Mouse (Mus musculus): ENCODE results near the gene Elmo1. TPM values are rescaled to one million over a fixed set of nuclear protein-coding genes. Genes with fewer than 3 reads are reported as not detected.

The Elmo1 gene
- polyA plus RNA-seq, 1 experiment, result 16.1 TPM

- H3K4me3 ChIP-seq (ENCODE audit: low read depth, low read length), result no peak overlapping the region
- TF ChIP-seq POLR2A (IDR thresholded peaks at IDR 0.05; ENCODE audit: insufficient read depth, low read length) (no peak), EP300 (IDR thresholded peaks at IDR 0.05; ENCODE audit: insufficient read depth, low read depth, low read length) (no peak), CTCF (IDR thresholded peaks at IDR 0.05; ENCODE audit: low read depth, low read length) (no peak)
- no peaks in the 10 kb centered on the region for H3K4me1 ChIP-seq (ENCODE audit: control insufficient read depth, insufficient read depth, low read length)
- H3K27ac ChIP-seq (ENCODE audit: insufficient read depth, low read length), result no peak overlapping the region
- no peak overlapping the region for H3K9ac ChIP-seq (ENCODE audit: low read depth, poor library complexity, severe bottlenecking)
- no peaks in the 10 kb centered on the region for H3K36me3 ChIP-seq (ENCODE audit: control insufficient read depth, insufficient read depth, low read length, poor library complexity, severe bottlenecking)
- H3K9me3 ChIP-seq (replicated peaks; ENCODE audit: control insufficient read depth, insufficient read depth, low read length, poor library complexity, severe bottlenecking), result no peaks in the 10 kb centered on the region
- H3K27me3 ChIP-seq (ENCODE audit: control insufficient read depth, insufficient read depth, low read length, poor library complexity, severe bottlenecking), result no peaks in the 10 kb centered on the region
Observed at GRCm38 (mm10) chr13:20349754-20350153, 259.4 kb downstream of the Elmo1 start.

- Histone ChIP-seq H3K27me3 (ENCODE audit: control insufficient read depth, insufficient read depth, low read length, poor library complexity, severe bottlenecking) (no peaks in the 10 kb centered on the region), H3K9ac (ENCODE audit: low read depth, poor library complexity, severe bottlenecking) (no peak overlapping the region), H3K36me3 (ENCODE audit: control insufficient read depth, insufficient read depth, low read length, poor library complexity, severe bottlenecking) (no peaks in the 10 kb centered on the region), H3K27ac (ENCODE audit: insufficient read depth, low read length) (no peak overlapping the region), H3K4me3 (ENCODE audit: low read depth, low read length) (no peak overlapping the region), H3K9me3 (replicated peaks; ENCODE audit: control insufficient read depth, insufficient read depth, low read length, poor library complexity, severe bottlenecking) (no peaks in the 10 kb centered on the region), H3K4me1 (ENCODE audit: control insufficient read depth, insufficient read depth, low read length) (no peaks in the 10 kb centered on the region)
- TF ChIP-seq EP300 (IDR thresholded peaks at IDR 0.05; ENCODE audit: insufficient read depth, low read depth, low read length), result no peak
- TF ChIP-seq POLR2A (IDR thresholded peaks at IDR 0.05; ENCODE audit: insufficient read depth, low read length), result no peak
- TF ChIP-seq CTCF (IDR thresholded peaks at IDR 0.05; ENCODE audit: low read depth, low read length), result no peak
Observed at GRCm38 (mm10) chr13:20352631-20353030, 262.2 kb downstream of the Elmo1 start.

GRCm38 (mm10) chr13:20353862-20354603, 263.6 kb downstream of the Elmo1 start:
- Histone ChIP-seq H3K27ac (ENCODE audit: insufficient read depth, low read length) (no peak overlapping the region), H3K4me3 (ENCODE audit: low read depth, low read length) (no peak overlapping the region), H3K36me3 (ENCODE audit: control insufficient read depth, insufficient read depth, low read length, poor library complexity, severe bottlenecking) (no peaks in the 10 kb centered on the region), H3K9ac (ENCODE audit: low read depth, poor library complexity, severe bottlenecking) (no peak overlapping the region), H3K27me3 (ENCODE audit: control insufficient read depth, insufficient read depth, low read length, poor library complexity, severe bottlenecking) (no peaks in the 10 kb centered on the region), H3K4me1 (ENCODE audit: control insufficient read depth, insufficient read depth, low read length) (no peaks in the 10 kb centered on the region), H3K9me3 (replicated peaks; ENCODE audit: control insufficient read depth, insufficient read depth, low read length, poor library complexity, severe bottlenecking) (no peaks in the 10 kb centered on the region)
- TF ChIP-seq CTCF (IDR thresholded peaks at IDR 0.05; ENCODE audit: low read depth, low read length), result no peak
- no peak for TF ChIP-seq EP300 (IDR thresholded peaks at IDR 0.05; ENCODE audit: insufficient read depth, low read depth, low read length)
- TF ChIP-seq POLR2A (IDR thresholded peaks at IDR 0.05; ENCODE audit: insufficient read depth, low read length), result no peak

- H3K9ac ChIP-seq (ENCODE audit: low read depth, poor library complexity, severe bottlenecking), result no peak overlapping the region
- H3K4me3 ChIP-seq (ENCODE audit: low read depth, low read length), result no peak overlapping the region
- H3K36me3 ChIP-seq (ENCODE audit: control insufficient read depth, insufficient read depth, low read length, poor library complexity, severe bottlenecking), result no peaks in the 10 kb centered on the region
- no peak overlapping the region for H3K27ac ChIP-seq (ENCODE audit: insufficient read depth, low read length)
- no peaks in the 10 kb centered on the region for H3K9me3 ChIP-seq (replicated peaks; ENCODE audit: control insufficient read depth, insufficient read depth, low read length, poor library complexity, severe bottlenecking)
- no peaks in the 10 kb centered on the region for H3K4me1 ChIP-seq (ENCODE audit: control insufficient read depth, insufficient read depth, low read length)
- H3K27me3 ChIP-seq (ENCODE audit: control insufficient read depth, insufficient read depth, low read length, poor library complexity, severe bottlenecking), result no peaks in the 10 kb centered on the region
- TF ChIP-seq CTCF (IDR thresholded peaks at IDR 0.05; ENCODE audit: low read depth, low read length) (no peak), POLR2A (IDR thresholded peaks at IDR 0.05; ENCODE audit: insufficient read depth, low read length) (no peak), EP300 (IDR thresholded peaks at IDR 0.05; ENCODE audit: insufficient read depth, low read depth, low read length) (no peak)
Observed at GRCm38 (mm10) chr13:20354604-20354999, 264.2 kb downstream of the Elmo1 start.

- Histone ChIP-seq H3K9ac (ENCODE audit: low read depth, poor library complexity, severe bottlenecking) (no peak overlapping the region), H3K27me3 (ENCODE audit: control insufficient read depth, insufficient read depth, low read length, poor library complexity, severe bottlenecking) (no peaks in the 10 kb centered on the region), H3K4me3 (ENCODE audit: low read depth, low read length) (no peak overlapping the region), H3K36me3 (ENCODE audit: control insufficient read depth, insufficient read depth, low read length, poor library complexity, severe bottlenecking) (no peaks in the 10 kb centered on the region), H3K9me3 (replicated peaks; ENCODE audit: control insufficient read depth, insufficient read depth, low read length, poor library complexity, severe bottlenecking) (no peaks in the 10 kb centered on the region; the same call in 1 of the 2 replicates), H3K4me1 (ENCODE audit: control insufficient read depth, insufficient read depth, low read length) (no peaks in the 10 kb centered on the region), H3K27ac (ENCODE audit: insufficient read depth, low read length) (no peak overlapping the region)
- TF ChIP-seq EP300 (IDR thresholded peaks at IDR 0.05; ENCODE audit: insufficient read depth, low read depth, low read length), result no peak
- no peak for TF ChIP-seq CTCF (IDR thresholded peaks at IDR 0.05; ENCODE audit: low read depth, low read length)
- TF ChIP-seq POLR2A (IDR thresholded peaks at IDR 0.05; ENCODE audit: insufficient read depth, low read length), result no peak
Observed at GRCm38 (mm10) chr13:20362541-20362940, 272.1 kb downstream of the Elmo1 start.

- H3K27ac ChIP-seq (ENCODE audit: insufficient read depth, low read length), result no peak overlapping the region
- H3K9me3 ChIP-seq (replicated peaks; ENCODE audit: control insufficient read depth, insufficient read depth, low read length, poor library complexity, severe bottlenecking), result no peaks in the 10 kb centered on the region
- no peaks in the 10 kb centered on the region for H3K27me3 ChIP-seq (ENCODE audit: control insufficient read depth, insufficient read depth, low read length, poor library complexity, severe bottlenecking)
- H3K9ac ChIP-seq (ENCODE audit: low read depth, poor library complexity, severe bottlenecking), result no peak overlapping the region
- TF ChIP-seq CTCF (IDR thresholded peaks at IDR 0.05; ENCODE audit: low read depth, low read length), result no peak
- TF ChIP-seq POLR2A (IDR thresholded peaks at IDR 0.05; ENCODE audit: insufficient read depth, low read length), result no peak
- no peak for TF ChIP-seq EP300 (IDR thresholded peaks at IDR 0.05; ENCODE audit: insufficient read depth, low read depth, low read length)
- no peaks in the 10 kb centered on the region for H3K36me3 ChIP-seq (ENCODE audit: control insufficient read depth, insufficient read depth, low read length, poor library complexity, severe bottlenecking)
- no peak overlapping the region for H3K4me3 ChIP-seq (ENCODE audit: low read depth, low read length)
- no peaks in the 10 kb centered on the region for H3K4me1 ChIP-seq (ENCODE audit: control insufficient read depth, insufficient read depth, low read length)
Observed at GRCm38 (mm10) chr13:20365828-20366593, 275.6 kb downstream of the Elmo1 start.

Data from ES-Bruce4 (cell line).